Comparison of ENCODE assay signal across 14 mouse cellular contexts in the genomic region with DNA sequence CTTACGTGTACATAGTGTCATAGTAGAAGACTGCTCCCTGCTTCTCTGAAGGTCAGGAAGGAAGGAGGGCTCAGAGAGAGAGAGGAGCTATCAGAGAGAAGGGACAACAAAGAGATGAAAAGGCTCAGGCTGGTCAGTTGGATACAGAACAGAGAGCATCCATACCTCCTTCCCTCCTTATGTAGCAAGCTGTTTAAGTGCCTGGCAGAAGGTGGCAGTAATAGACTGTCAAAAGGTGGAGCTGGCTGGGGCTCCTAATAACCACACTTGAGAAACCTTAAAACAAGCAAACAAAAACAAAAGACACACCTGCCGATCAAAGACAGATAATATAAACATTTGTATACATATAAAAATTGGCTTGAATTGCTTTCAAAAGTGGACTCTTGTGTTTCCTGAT. TPM values are rescaled to one million over a fixed set of nuclear protein-coding genes. Genes with fewer than 3 reads are reported as not detected.
DNase-seq lines count a peak whose midpoint lies in the region; ATAC-seq and TF ChIP-seq lines count a peak whose summit lies in the region.
"Had no signal": no experiment of that assay in that cellular context is flagged by ENCODE, and none has a peak within 500 bp of the region (broad histone marks: within the 10 kb centered on the region; RNA-seq: fewer than 3 reads in every experiment).

No protein-coding gene starts in this region.

- no peak for TF ChIP-seq EP300 in lung, postnatal 0 days (IDR thresholded peaks at IDR 0.05)

- WGBS in forebrain, embryonic 13.5 days = 65% methylated on average over 2 of the region's 2 CpGs
- 76% methylated on average over 2 of the region's 2 CpGs for WGBS in forebrain, embryonic 10.5 days
- WGBS in lung, postnatal 0 days = 44% methylated on average over 2 of the region's 2 CpGs

- no peaks in the 10 kb centered on the region for H3K9me3 ChIP-seq in forebrain, embryonic 13.5 days (replicated peaks)
- no peaks in the 10 kb centered on the region for H3K9me3 ChIP-seq in forebrain, embryonic 10.5 days
- no peaks in the 10 kb centered on the region for H3K9me3 ChIP-seq in lung, postnatal 0 days (ENCODE audit: low read length)
- H3K9me3 ChIP-seq: liver, embryonic 15.5 days had no signal

- no peaks in the 10 kb centered on the region for H3K4me1 ChIP-seq in forebrain, embryonic 13.5 days
- no peaks in the 10 kb centered on the region for H3K4me1 ChIP-seq in forebrain, embryonic 10.5 days
- no peaks in the 10 kb centered on the region for H3K4me1 ChIP-seq in lung, postnatal 0 days (ENCODE audit: insufficient read depth, low read depth, low read length)
- no peaks in the 10 kb centered on the region for H3K4me1 ChIP-seq in cortical plate, adult 2 months (ENCODE audit: control insufficient read depth, insufficient read depth, low read length)
- H3K4me1 ChIP-seq: liver, embryonic 15.5 days had no signal

- no peak overlapping the region for H3K4me3 ChIP-seq in forebrain, embryonic 13.5 days
- no peak overlapping the region for H3K4me3 ChIP-seq in forebrain, embryonic 10.5 days
- no peak overlapping the region for H3K4me3 ChIP-seq in lung, postnatal 0 days (ENCODE audit: low read depth, low read length)
- no peak overlapping the region for H3K4me3 ChIP-seq in cortical plate, adult 2 months (ENCODE audit: insufficient read depth, low read length)
- H3K4me3 ChIP-seq: liver, embryonic 15.5 days had no signal

- no peak for TF ChIP-seq POLR2A in cortical plate, adult 2 months (IDR thresholded peaks at IDR 0.05; ENCODE audit: extremely low read depth, insufficient read depth, low read length)

- peak; percentile 2; the same call in 1 of the 2 replicates for TF ChIP-seq CTCF in lung, postnatal 0 days (IDR thresholded peaks at IDR 0.05)
- peak; percentile 39 for TF ChIP-seq CTCF in cortical plate, adult 2 months (IDR thresholded peaks at IDR 0.05; ENCODE audit: extremely low read depth, insufficient read depth, low read length)

- no peak overlapping the region for H3K9ac ChIP-seq in forebrain, embryonic 13.5 days
- no peak overlapping the region for H3K9ac ChIP-seq in lung, postnatal 0 days (replicated peaks; ENCODE audit: low read depth)
- H3K9ac ChIP-seq: liver, embryonic 15.5 days had no signal

- H3K36me3 ChIP-seq in forebrain, embryonic 13.5 days (ENCODE audit: poor library complexity, severe bottlenecking) = no peaks in the 10 kb centered on the region
- no peaks in the 10 kb centered on the region for H3K36me3 ChIP-seq in forebrain, embryonic 10.5 days (replicated peaks)
- no peaks in the 10 kb centered on the region for H3K36me3 ChIP-seq in lung, postnatal 0 days (ENCODE audit: insufficient read depth, low read length)
- H3K36me3 ChIP-seq: liver, embryonic 15.5 days had no signal

- no peak overlapping the region for H3K4me2 ChIP-seq in forebrain, embryonic 13.5 days
- no peak overlapping the region for H3K4me2 ChIP-seq in lung, postnatal 0 days (replicated peaks; ENCODE audit: low read depth, low read length)
- H3K4me2 ChIP-seq: liver, embryonic 15.5 days had no signal

- ATAC-seq in forebrain, embryonic 13.5 days = peak; percentile 62
- ATAC-seq in lung, postnatal 0 days = no peak
- ATAC-seq: CD4-positive, CD25-positive, alpha-beta regulatory T cell, adult 4 months had no signal

- no peak overlapping the region for H3K27ac ChIP-seq in forebrain, embryonic 13.5 days
- H3K27ac ChIP-seq in forebrain, embryonic 10.5 days = no peak overlapping the region
- H3K27ac ChIP-seq in lung, postnatal 0 days (ENCODE audit: low read length) = no peak overlapping the region
- no peak overlapping the region for H3K27ac ChIP-seq in cortical plate, adult 2 months (ENCODE audit: insufficient read depth, low read length)
- H3K27ac ChIP-seq: liver, embryonic 15.5 days had no signal

- H3K27me3 ChIP-seq in forebrain, embryonic 13.5 days = no peaks in the 10 kb centered on the region
- H3K27me3 ChIP-seq in forebrain, embryonic 10.5 days (ENCODE audit: poor library complexity, severe bottlenecking) = no peaks in the 10 kb centered on the region
- no peaks in the 10 kb centered on the region for H3K27me3 ChIP-seq in lung, postnatal 0 days (replicated peaks; ENCODE audit: insufficient read depth, low read length)
- H3K27me3 ChIP-seq: liver, embryonic 15.5 days had no signal

- no peak for DNase-seq in forebrain, embryonic 10.5 days (ENCODE audit: extremely low spot score, low spot score)
- no peak for DNase-seq in lung, postnatal 0 days (ENCODE audit: low spot score)
- no peak for DNase-seq in lung, adult 18-20 months
- DNase-seq in retina, postnatal 1 day = peak; percentile 36
- DNase-seq in ovary, postnatal 14 days (ENCODE audit: low spot score) = no peak
- DNase-seq in frontal cortex, postnatal 10 days (ENCODE audit: low spot score in 2 of 2) = no peak
- DNase-seq: gastrocnemius, postnatal 25 days; heart, postnatal 10 days; kidney, adult 8-10 months had no signal

RNA-seq across cellular contexts. Expression of a gene that starts 14.0 kb away (rescaled TPM):
- polyA plus RNA-seq in forebrain, embryonic 13.5 days (2015; fragmentation: Nextera tagmentation; extraction: Ambion mirVana) = not detected in 2 replicates
- not detected in 2 replicates for polyA plus RNA-seq in forebrain, embryonic 10.5 days (2016; fragmentation: Nextera tagmentation; extraction: Ambion mirVana)
- polyA plus RNA-seq in lung, postnatal 0 days (2015; fragmentation: Nextera tagmentation; extraction: Ambion mirVana) = not detected in 2 replicates
- not detected in 2 replicates for polyA plus RNA-seq in cortical plate, adult 2 months (2012; rRNA removed)
- polyA plus RNA-seq: CD4-positive, CD25-positive, alpha-beta regulatory T cell, adult 4 months; embryonic facial prominence, embryonic 14.5 days; liver, embryonic 15.5 days had no signal

RNA-seq across cellular contexts. Expression of a gene that starts 14.0 kb away (rescaled TPM):
- 10.2 and 13.4 TPM in 2 replicates for polyA plus RNA-seq in forebrain, embryonic 13.5 days (2015; fragmentation: Nextera tagmentation; extraction: Ambion mirVana)
- 10.4 and 11.8 TPM in 2 replicates for polyA plus RNA-seq in forebrain, embryonic 10.5 days (2016; fragmentation: Nextera tagmentation; extraction: Ambion mirVana)
- polyA plus RNA-seq in lung, postnatal 0 days (2015; fragmentation: Nextera tagmentation; extraction: Ambion mirVana) = 4.0 and 5.4 TPM in 2 replicates
- polyA plus RNA-seq in cortical plate, adult 2 months (2012; rRNA removed) = 21.5 and 22.9 TPM in 2 replicates
